Mouse (Mus musculus) retina, postnatal 1 day (tissue): ENCODE results near the gene Foxp2.

ENCODE experiments used
- DNase-seq: peaks from one replicate; pipeline ENCODE4 v3.0.0-alpha.2; 2012

Gene Foxp2

GRCm38 (mm10) chr6:15120916-15121315 lies 219.8 kb downstream of the Foxp2 start:
- peak; percentile 25 for DNase-seq

DNA sequence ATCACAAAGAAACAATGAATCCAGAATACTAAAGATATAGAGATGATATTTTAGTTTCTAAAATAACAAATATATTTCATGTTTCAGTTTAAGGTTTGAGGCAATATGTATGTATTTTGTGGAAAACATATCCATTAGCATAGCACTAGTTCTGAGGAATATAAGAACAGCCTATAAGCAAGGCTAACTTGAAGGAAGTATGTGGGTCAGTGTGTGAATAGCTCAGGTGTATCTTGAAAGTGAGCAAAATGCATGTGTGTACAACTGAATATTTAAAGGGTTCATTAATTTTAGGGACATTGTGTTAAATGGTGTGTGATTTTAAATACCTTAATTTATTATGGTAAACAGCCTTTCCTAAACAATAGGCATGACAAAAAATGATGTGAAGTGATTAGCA lies 220.2 kb downstream of the Foxp2 start:
- no peak for DNase-seq

- DNase-seq, result no peak
Measured at GRCm38 (mm10) chr6:15130142-15130541, 229.0 kb downstream of the Foxp2 start.

GRCm38 (mm10) chr6:15142094-15142493 lies 240.9 kb downstream of the Foxp2 start:
- peak; percentile 51 for DNase-seq

DNA sequence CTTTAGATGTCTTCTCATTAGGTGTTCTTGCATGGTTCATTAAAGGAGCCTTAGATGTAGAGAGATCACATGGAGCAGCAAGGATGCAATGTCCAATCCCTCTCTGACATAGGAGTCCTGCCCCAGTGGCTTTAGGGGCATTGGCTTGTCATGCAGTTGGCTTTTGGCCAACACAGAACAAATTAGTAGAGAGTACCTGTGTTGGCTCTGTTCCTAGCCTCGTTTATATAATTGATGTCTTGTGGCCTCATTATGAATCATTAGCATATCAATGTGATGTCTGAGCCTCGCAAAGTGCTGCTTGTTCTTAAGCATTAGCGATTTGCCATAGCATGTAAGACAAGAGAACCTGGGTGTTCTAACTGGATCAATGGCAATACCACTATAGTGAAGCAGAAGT lies 250.5 kb downstream of the Foxp2 start:
- DNase-seq, result peak; percentile 70

DNA sequence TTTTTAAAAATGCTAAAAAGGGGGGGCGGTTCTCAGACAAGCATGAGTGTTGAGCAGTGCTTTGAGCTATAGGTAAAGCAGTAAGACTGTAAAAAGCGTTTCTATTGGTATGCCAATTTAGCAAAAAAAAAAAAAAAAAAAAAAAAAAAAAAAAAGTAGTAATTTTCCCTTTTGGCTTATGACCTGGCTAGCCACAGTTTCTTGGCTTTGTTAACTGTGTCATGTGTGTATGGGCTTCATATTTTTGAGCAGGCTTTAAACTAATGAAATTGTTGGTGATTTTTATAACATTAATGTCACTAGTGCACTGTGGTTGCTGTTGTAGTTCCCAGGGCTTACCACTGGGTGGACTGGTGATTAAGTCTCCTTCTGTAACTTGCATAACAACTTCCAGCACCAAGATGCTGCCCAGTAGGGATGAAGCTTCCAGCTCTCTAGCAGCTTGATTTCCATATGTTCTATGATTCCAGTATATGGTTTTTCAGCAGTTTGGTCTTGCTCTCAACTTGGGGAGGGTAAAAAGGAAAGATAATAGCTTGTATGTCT lies 262.4 kb downstream of the Foxp2 start:
- DNase-seq, result no peak

GRCm38 (mm10) chr6:15176754-15177153 lies 275.6 kb downstream of the Foxp2 start:
- DNase-seq, result no peak

DNA sequence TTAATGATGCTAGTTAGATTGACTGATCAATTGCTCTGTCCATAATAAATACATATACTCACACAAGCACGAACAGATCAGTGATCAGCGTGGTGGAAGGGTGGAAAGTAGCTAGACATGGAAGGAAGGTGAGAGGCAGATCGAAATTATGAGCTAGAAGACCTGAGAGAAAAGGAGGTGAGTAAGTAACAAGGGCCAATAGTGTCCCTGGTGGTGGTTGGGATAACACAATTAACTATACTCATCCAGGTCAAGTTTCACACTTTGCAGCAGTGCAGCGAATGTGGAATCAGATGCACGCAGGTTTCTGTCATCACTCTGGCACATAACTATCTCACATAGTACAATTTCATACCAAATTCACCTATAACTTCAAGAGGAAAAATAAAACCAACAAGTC lies 291.7 kb downstream of the Foxp2 start:
- DNase-seq, result no peak

- peak; percentile 70 for DNase-seq
Measured at GRCm38 (mm10) chr6:15242176-15242942, 341.2 kb downstream of the Foxp2 start.

- no peak for DNase-seq
Measured at GRCm38 (mm10) chr6:15257393-15257792, 356.2 kb downstream of the Foxp2 start.

DNA sequence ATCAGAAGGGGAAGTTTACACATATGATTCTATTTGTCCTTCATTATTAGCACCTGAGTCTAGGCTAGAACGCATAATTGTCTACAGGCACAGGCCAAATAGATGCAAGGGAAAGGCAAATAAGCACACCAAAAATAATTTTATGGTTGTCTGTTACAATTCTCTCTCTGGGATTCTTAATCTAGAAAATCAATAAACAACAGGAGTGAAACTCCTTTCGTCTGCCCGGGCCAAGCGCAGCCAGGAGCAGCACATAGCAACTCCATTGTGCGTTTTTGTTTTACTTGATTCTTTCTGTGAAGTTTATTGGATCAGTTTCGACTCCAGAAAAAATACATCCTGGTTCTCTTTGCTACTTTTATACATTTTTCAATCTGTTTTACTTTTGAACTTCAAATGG lies 356.7 kb downstream of the Foxp2 start:
- DNase-seq, result no peak

DNA sequence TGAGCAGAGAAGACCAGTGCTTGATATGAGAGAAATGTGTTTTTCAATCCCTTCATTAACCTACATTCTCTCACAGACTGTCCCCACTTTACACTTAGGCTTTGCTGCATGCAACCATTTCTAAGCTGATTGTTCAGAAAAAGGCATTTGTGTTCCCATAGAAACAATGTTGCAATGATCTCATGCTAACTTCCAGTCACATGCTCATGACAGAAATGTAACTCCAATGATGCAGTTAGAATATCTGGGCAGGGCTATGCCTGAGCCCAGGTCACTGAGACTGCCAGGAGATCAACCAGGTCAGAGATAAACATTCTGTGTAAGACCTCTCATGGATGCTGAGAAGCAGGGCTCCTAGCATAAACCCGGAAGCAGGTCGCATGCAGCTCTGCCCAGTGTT lies 367.0 kb downstream of the Foxp2 start:
- DNase-seq, result peak; percentile 12

DNA sequence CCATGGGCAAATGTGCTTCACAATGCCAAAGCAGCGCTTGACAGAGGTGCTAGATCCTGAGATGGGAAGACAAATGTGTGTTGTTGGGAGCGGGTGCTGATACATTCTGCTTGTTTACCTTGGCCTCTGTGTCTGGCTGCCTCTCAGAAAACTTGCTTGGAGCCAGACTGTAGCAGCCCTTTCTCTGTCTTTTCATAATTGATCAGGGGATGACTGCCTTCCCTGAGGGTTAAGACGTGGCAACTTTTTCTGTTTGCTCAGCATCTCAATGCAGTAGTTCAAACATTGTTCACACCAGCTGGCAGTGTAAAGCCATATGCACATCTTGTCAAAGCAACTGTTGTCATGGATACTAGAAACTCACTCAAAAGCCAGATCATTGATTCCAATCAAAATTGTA lies 384.1 kb downstream of the Foxp2 start:
- no peak for DNase-seq

- no peak for DNase-seq
Measured at GRCm38 (mm10) chr6:15294081-15294480, 392.9 kb downstream of the Foxp2 start.

GRCm38 (mm10) chr6:15299279-15299678 lies 398.1 kb downstream of the Foxp2 start:
- DNase-seq, result peak; percentile 48

DNA sequence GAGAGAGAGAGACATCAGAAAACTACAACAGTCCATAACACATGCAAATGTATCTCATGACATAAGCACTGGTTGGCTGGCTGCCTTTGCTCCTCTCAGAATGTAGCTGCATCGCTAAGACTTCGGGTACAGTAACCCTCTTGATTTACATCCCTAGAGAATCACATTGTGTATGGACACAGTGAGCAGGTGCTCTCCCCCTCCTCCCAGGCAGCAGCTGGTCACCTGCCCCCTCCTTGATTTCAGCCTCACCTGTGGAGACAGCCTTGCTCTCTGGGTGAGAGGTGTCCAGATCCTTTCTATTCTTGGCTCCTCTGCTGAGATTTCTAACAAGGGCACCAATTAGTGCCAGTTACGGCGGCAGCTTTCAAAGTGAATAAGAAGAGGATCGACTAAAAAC lies 409.5 kb downstream of the Foxp2 start:
- peak; percentile 8 for DNase-seq

DNA sequence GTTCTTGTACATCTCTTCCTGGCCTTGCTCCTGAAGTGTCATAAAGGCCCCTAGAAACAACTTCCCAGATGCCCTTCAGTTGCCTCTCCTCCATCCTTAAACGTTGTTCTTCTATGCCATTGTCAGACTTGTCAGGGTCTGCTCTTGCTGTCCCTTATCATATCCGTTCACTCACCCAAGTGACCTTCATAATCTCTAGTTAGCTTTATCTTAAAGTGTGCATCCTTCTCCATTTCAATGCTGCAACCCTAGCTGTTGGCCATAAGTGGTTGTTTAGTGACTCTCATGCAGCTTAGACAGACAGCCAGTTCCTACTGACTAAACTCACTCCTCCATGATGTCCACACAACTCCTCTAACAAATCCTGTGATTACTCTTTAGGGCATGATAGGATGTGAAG lies 415.8 kb downstream of the Foxp2 start:
- no peak for DNase-seq

DNA sequence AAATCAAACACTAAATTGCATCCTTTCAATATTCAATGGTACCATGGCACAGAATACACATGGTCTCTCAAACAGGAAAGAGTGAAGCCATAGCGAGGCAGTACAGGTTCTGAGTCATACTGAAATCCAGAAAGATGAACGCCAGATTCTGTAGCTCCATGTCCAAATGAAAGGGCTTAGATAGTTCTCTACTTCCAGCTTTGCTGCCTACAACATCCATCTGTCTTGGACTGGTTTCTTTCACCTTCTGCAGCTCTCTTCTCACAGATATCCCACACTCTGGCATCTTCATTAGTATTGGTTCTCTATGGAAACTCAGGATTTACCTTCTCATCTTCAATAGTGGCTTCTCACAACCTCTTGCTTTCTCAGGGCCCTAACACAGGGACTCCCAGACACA lies 417.2 kb downstream of the Foxp2 start:
- DNase-seq, result no peak

- no peak for DNase-seq
Measured at GRCm38 (mm10) chr6:15321551-15321974, 420.4 kb downstream of the Foxp2 start.

DNA sequence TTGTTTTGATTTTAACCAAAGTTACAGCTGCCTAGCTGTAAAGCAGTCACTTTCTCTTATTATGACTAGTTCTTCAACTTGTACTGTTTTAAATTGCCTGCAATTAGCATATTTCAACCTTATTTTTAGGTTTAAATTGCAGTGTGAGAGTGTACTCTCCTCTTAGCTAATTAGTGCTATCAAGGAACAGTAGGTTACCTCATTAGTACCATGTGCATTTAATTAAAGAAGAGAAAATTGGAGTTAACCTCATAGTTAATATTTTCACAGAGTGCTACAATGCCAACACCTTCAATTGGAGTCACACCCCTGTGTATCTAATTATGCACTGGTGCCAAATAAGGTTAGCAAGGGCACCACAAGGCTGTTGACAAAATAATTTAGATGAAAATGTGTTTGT lies 421.9 kb downstream of the Foxp2 start:
- no peak for DNase-seq

DNA sequence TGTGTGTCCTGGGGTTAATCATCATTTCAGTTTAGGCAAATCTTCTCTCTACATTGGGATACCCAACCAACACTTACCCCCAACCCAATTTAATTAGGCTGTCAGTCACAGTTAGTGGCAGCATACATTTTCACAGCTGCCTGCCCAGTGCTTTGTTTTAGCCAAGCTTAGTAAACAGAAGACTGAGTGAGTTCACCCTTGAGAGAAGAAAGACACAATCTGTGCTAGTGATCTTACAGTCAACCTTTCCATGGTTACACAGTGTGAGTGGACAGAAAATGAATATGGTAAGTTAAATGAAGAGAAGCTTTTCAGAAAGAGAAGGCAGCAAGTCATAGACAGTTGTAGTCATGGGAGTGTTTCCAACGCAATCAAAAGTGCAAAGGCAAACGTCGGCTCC lies 446.6 kb downstream of the Foxp2 start:
- peak; percentile 42 for DNase-seq

DNA sequence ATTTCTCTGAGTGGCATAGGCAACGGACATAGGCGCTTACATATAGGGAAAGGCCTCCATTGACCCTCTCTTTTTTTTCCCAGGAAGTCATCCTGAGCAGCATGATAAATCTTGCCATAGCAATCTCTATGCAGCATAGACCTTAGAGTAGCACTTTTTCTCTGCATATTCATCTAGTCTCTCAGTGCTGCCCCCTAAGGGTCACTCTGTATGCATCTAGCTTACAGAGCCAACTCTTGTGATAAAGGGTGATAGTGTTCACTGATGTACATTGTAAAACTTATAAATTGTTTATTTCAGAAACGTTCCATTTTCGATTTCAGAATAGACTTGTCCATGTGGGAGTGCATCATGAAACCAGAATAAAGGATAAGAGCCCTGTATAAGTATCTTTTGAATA lies 454.7 kb downstream of the Foxp2 start:
- no peak for DNase-seq

DNA sequence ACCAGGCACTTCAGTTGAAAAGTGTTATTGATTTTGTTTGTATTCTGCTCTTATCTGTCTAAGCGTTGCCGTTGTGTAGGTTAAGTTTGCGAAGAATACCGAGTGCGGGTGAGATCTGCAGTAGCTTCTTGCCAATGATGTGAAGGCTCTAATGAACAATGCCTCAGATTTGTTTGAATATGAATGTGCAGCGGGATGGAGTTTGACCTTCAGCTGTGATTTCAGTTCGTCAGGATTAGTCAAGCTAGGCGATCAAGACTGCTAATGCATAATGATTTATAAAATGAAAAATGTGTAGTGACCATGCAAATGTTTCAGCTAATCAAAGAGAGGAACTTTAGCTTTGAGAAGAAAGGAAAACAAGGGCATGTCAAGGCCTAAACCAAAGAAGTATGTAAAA lies 469.1 kb downstream of the Foxp2 start:
- DNase-seq, result peak; percentile 70

GRCm38 (mm10) chr6:15370827-15371226 lies 469.7 kb downstream of the Foxp2 start:
- peak; percentile 10 for DNase-seq

DNA sequence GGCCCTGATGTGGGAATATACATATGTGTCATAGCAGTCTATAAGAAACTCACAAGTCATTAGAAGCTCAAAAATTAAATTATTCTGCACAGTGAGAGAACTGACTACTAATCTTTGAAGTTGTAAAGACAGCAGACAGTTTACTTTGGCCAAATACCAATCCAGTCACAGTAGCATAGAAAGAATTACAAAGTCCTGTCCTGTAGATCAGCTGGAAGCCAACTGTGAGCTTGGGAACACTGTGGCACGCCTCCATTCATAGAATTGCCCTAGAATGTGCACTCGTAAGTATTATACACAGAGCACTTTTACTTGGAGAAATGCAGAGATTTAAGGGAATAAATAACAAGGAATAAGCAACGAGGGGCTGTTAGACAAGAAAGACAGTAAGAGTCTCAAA lies 472.5 kb downstream of the Foxp2 start:
- DNase-seq, result no peak
